Mouse (Mus musculus): ENCODE data around the gene Gm5431. TPM values are rescaled to one million over a fixed set of nuclear protein-coding genes. Genes with fewer than 3 reads are reported as not detected.

Gene Gm5431
- polyA plus RNA-seq, 2 experiments = 0.16 to 0.34 TPM

DNA sequence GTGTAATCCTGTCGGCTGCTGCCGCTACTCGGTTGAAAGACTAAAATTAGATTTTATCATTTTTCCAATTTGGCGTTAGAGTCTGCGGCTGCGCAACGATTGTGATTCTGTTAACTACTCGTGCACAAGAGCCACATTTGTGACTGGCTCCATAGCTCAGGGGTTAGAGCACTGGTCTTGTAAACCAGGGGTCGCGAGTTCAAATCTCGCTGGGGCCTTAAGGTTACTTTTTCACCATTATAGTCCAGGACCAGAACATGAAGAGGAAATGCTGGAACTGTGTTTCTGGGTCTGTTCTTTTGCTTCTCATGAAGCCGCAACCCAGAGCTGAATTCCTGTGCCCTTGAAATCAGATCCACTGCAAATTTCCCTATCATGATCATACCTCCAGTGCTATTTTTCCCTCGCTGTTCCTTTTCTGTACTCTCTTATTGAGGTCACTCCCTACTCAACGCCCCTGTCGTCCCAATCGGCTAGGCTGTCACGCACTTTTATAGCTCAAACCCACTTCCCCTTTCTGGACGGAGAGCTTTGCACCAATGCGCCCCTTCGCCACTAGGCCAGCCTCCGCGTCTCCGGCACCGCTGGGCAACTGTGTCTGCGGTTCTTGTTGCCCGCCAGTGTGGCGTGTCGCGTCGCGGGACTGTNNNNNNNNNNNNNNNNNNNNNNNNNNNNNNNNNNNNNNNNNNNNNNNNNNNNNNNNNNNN is 48.4 kb downstream of the Gm5431 start:
- Histone ChIP-seq H3K36me3 (replicated peaks; ENCODE audit: control insufficient read depth, insufficient read depth, low read depth) (no peaks in the 10 kb centered on the region), H3K27me3 (ENCODE audit: control insufficient read depth, insufficient read depth, low read length) (no peaks in the 10 kb centered on the region), H3K4me1 (replicated peaks; ENCODE audit: control insufficient read depth in 2 of 2, insufficient read depth in 2 of 2, low read length in 1 of 2) (peaks cover 10 to 16% of the 10 kb centered on the region in 2 experiments), H3K4me3 (ENCODE audit: insufficient read depth in 1 of 2, low read depth in 2 of 2, low read length in 2 of 2) (peak overlapping the region; percentile 60 to 89), H3K9ac (replicated peaks) (peak overlapping the region; percentile 66), H3K27ac (no peak overlapping the region), H3K9me3 (ENCODE audit: control insufficient read depth, low read length) (no peaks in the 10 kb centered on the region; the same call in 1 of the 2 replicates), H3K4me2 (ENCODE audit: low read depth) (peak overlapping the region; percentile 88)
- WGBS (ENCODE audit: insufficient replicate concordance) = under 1% methylated on average over 31 of the region's 31 CpGs
- peak in 1 of 3 experiments; percentile 75 for DNase-seq (ENCODE audit: low read depth in 3 of 3, low spot score in 3 of 3)
- TF ChIP-seq EP300 (IDR thresholded peaks at IDR 0.05; ENCODE audit: low read depth) = no peak; the same call in 1 of the 2 replicates
- TF ChIP-seq CTCF (IDR thresholded peaks at IDR 0.05; ENCODE audit: low read depth) = peak; percentile 55
- ATAC-seq (ENCODE audit: insufficient read depth) = peak; percentile 58

- Histone ChIP-seq H3K9me3 (ENCODE audit: control insufficient read depth, low read length) (no peaks in the 10 kb centered on the region; the same call in 1 of the 2 replicates), H3K4me1 (replicated peaks; ENCODE audit: control insufficient read depth in 2 of 2, insufficient read depth in 2 of 2, low read length in 1 of 2) (peaks cover 10 to 13% of the 10 kb centered on the region in 2 experiments), H3K4me3 (ENCODE audit: insufficient read depth in 1 of 2, low read depth in 2 of 2, low read length in 2 of 2) (peak overlapping the region; percentile 60 to 89), H3K27ac (no peak overlapping the region), H3K27me3 (ENCODE audit: control insufficient read depth, insufficient read depth, low read length) (no peaks in the 10 kb centered on the region), H3K9ac (replicated peaks) (peak overlapping the region; percentile 47), H3K4me2 (ENCODE audit: low read depth) (peak overlapping the region; percentile 88), H3K36me3 (replicated peaks; ENCODE audit: control insufficient read depth, insufficient read depth, low read depth) (no peaks in the 10 kb centered on the region)
- DNase-seq (ENCODE audit: low read depth in 3 of 3, low spot score in 3 of 3) = no peak
- no peak for TF ChIP-seq EP300 (IDR thresholded peaks at IDR 0.05; ENCODE audit: low read depth)
- no peak for TF ChIP-seq CTCF (IDR thresholded peaks at IDR 0.05; ENCODE audit: low read depth)
- peak; percentile 7; the same call in 1 of the 2 replicates for ATAC-seq (ENCODE audit: insufficient read depth)
- WGBS (ENCODE audit: insufficient replicate concordance) = 9% methylated on average over 23 of the region's 23 CpGs
Measured at GRCm38 (mm10) chr11:48852624-48853473, 49.2 kb downstream of the Gm5431 start.

DNA sequence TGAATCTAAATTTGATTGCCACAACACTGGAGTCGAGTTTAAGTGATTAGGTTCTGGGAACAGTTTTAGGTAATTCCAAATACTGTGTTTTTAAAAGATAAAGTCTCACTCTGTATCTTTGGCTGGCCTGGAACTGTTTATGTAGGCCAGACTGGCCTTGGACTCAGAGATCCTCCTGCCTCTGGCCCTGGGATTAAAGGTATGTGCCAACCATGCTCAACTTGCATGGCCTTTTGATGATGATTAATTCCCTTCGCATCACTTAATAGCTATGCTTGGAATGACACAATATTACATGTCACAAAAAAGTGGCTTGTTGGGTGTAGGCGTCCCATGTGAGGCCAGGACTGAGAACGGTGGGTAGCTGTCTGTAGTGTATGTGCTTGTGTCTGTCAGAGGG is 49.8 kb downstream of the Gm5431 start:
- no peaks in the 10 kb centered on the region for H3K27me3 ChIP-seq (ENCODE audit: control insufficient read depth, insufficient read depth, low read length)
- H3K36me3 ChIP-seq (replicated peaks; ENCODE audit: control insufficient read depth, insufficient read depth, low read depth) = no peaks in the 10 kb centered on the region
- WGBS (ENCODE audit: insufficient replicate concordance) = 70% methylated on average over 4 of the region's 4 CpGs
- H3K4me2 ChIP-seq (ENCODE audit: low read depth) = no peak overlapping the region; the same call in 1 of the 2 replicates
- H3K9ac ChIP-seq (replicated peaks) = no peak overlapping the region
- DNase-seq (ENCODE audit: low read depth in 3 of 3, low spot score in 3 of 3) (no peak), ATAC-seq (ENCODE audit: insufficient read depth) (no peak)
- no peak overlapping the region for H3K27ac ChIP-seq
- H3K4me1 ChIP-seq (replicated peaks; ENCODE audit: control insufficient read depth in 2 of 2, insufficient read depth in 2 of 2, low read length in 1 of 2) = peaks cover 10% of the 10 kb centered on the region in 2 experiments
- no peaks in the 10 kb centered on the region; the same call in 1 of the 2 replicates for H3K9me3 ChIP-seq (ENCODE audit: control insufficient read depth, low read length)
- no peak overlapping the region for H3K4me3 ChIP-seq (ENCODE audit: insufficient read depth in 1 of 2, low read depth in 2 of 2, low read length in 2 of 2)
- TF ChIP-seq CTCF (IDR thresholded peaks at IDR 0.05; ENCODE audit: low read depth) (no peak), EP300 (IDR thresholded peaks at IDR 0.05; ENCODE audit: low read depth) (no peak)

GRCm38 (mm10) chr11:48851270-48851995 is 50.6 kb downstream of the Gm5431 start:
- no peak for DNase-seq (ENCODE audit: low read depth in 3 of 3, low spot score in 3 of 3)
- no peaks in the 10 kb centered on the region for H3K27me3 ChIP-seq (ENCODE audit: control insufficient read depth, insufficient read depth, low read length)
- 69% methylated on average over 4 of the region's 4 CpGs for WGBS (ENCODE audit: insufficient replicate concordance)
- peaks cover 10% of the 10 kb centered on the region in 2 experiments for H3K4me1 ChIP-seq (replicated peaks; ENCODE audit: control insufficient read depth in 2 of 2, insufficient read depth in 2 of 2, low read length in 1 of 2)
- H3K27ac ChIP-seq = no peak overlapping the region
- H3K4me2 ChIP-seq (ENCODE audit: low read depth) = no peak overlapping the region
- TF ChIP-seq EP300 (IDR thresholded peaks at IDR 0.05; ENCODE audit: low read depth) (no peak), CTCF (IDR thresholded peaks at IDR 0.05; ENCODE audit: low read depth) (peak; percentile 68)
- no peak for ATAC-seq (ENCODE audit: insufficient read depth)
- no peak overlapping the region for H3K9ac ChIP-seq (replicated peaks)
- no peak overlapping the region for H3K4me3 ChIP-seq (ENCODE audit: insufficient read depth in 1 of 2, low read depth in 2 of 2, low read length in 2 of 2)
- H3K36me3 ChIP-seq (replicated peaks; ENCODE audit: control insufficient read depth, insufficient read depth, low read depth) = no peaks in the 10 kb centered on the region
- H3K9me3 ChIP-seq (ENCODE audit: control insufficient read depth, low read length) = no peaks in the 10 kb centered on the region; the same call in 1 of the 2 replicates

Data from liver, embryonic 14.5 days (tissue).